Mouse (Mus musculus) lung, adult 2 months (tissue): ENCODE data around the gene Fam227b.

ENCODE experiments used
- CTCF ChIP-seq: fragments of 200-500 bp; IDR thresholded peaks from 2 replicates; pipeline ENCODE4 v1.5.1; 2011; ENCODE audit warnings: mild to moderate bottlenecking, low read length, control low read depth; ENCODE audit not compliant: insufficient read depth
- POLR2A ChIP-seq: fragments of 200-500 bp; IDR thresholded peaks from 2 replicates; pipeline ENCODE4 v1.6.1; 2011; ENCODE audit warnings: low read depth, mild to moderate bottlenecking, control low read depth, low read length, borderline replicate concordance; ENCODE audit errors: extremely low read depth

DNA sequence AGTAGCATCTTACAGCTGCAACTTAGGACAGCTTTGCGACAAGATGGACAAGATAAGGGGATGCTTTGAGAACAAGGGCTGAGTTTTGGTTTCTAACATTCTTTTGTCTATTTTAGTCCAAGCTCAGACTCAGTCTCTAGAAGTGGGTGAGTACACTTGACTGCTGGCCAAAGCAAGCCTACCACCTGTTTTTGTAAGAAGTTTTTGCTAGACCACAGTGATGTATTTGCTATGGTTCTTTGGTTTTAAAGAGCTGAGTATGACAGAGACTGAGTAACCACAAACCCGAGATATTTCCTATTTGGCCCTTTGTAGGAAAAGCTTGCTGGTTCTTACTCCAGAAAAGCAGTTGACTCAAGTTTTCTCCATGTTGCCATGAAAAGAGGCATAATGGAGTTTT lies 203.6 kb downstream of the Fam227b start:
- TF ChIP-seq CTCF = no peak
- no peak for TF ChIP-seq POLR2A
